Mouse (Mus musculus): ENCODE measurements at regions not wholly inside any gene's neighbourhood (a gene's known extent, or its start where the extent isn't known, plus 50 kb on each side); places are given as distances from the start of the nearest gene placed in this dataset.

- no peak for TF ChIP-seq CTCF (IDR thresholded peaks at IDR 0.05; ENCODE audit: borderline replicate concordance, extremely low read depth, insufficient read depth, insufficient read length)
- DNase-seq (ENCODE audit: low read depth) = no peak
Observed at GRCm38 (mm10) chr14:36618459-36619085, 350.0 kb downstream of the Ccser2 start.

DNA sequence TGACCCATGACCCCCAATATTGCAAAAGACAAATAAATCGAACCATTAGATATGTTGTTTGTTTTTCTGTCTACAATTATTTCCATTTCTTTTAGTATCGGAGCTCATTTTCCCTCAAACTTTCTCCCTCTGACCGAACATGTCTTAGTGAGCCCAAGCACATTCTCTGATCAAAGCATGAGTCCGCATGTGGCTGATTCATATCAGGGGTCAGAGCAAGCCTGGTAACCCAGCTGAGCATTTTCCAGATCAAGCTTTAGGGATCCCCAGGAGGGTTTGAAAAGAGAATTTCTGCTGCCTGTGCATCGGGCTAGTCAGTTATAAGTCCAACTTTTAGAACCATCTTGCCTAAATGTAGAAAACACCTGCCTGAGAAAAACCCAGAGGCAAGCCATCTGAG lies 350.6 kb downstream of the Ccser2 start:
- DNase-seq (ENCODE audit: low read depth) = no peak
- TF ChIP-seq CTCF (IDR thresholded peaks at IDR 0.05; ENCODE audit: borderline replicate concordance, extremely low read depth, insufficient read depth, insufficient read length) (no peak), POLR2A (IDR thresholded peaks at IDR 0.05; ENCODE audit: borderline replicate concordance, extremely low read depth, insufficient read depth, insufficient read length, poor library complexity, severe bottlenecking) (no peak)

- no peak for DNase-seq (ENCODE audit: low read depth)
- TF ChIP-seq CTCF (IDR thresholded peaks at IDR 0.05; ENCODE audit: borderline replicate concordance, extremely low read depth, insufficient read depth, insufficient read length) (no peak), POLR2A (IDR thresholded peaks at IDR 0.05; ENCODE audit: borderline replicate concordance, extremely low read depth, insufficient read depth, insufficient read length, poor library complexity, severe bottlenecking) (no peak)
Observed at GRCm38 (mm10) chr14:36614926-36615325, 353.7 kb downstream of the Ccser2 start.

DNA sequence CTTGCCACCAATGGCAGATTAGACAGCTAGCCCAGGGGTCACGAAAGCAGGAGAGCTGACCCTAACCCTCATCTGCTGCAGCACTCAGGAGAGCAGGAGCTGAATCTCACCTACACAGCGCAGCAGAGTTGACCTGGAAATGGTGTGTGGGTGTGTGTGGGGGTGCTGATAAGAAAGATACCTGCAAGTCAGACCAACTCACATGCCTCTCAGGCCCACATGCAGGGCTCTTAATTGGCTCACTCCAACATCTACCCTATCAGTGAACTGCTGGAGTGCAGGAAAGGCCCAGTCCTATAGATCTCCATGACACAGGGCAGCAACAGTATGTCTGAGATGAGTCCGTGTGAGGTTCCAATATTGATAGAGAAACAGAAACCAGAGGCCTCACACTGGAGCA lies 355.7 kb downstream of the Ccser2 start:
- TF ChIP-seq POLR2A (IDR thresholded peaks at IDR 0.05; ENCODE audit: borderline replicate concordance, extremely low read depth, insufficient read depth, insufficient read length, poor library complexity, severe bottlenecking) = no peak
- TF ChIP-seq CTCF (IDR thresholded peaks at IDR 0.05; ENCODE audit: borderline replicate concordance, extremely low read depth, insufficient read depth, insufficient read length) = no peak
- no peak for DNase-seq (ENCODE audit: low read depth)

DNA sequence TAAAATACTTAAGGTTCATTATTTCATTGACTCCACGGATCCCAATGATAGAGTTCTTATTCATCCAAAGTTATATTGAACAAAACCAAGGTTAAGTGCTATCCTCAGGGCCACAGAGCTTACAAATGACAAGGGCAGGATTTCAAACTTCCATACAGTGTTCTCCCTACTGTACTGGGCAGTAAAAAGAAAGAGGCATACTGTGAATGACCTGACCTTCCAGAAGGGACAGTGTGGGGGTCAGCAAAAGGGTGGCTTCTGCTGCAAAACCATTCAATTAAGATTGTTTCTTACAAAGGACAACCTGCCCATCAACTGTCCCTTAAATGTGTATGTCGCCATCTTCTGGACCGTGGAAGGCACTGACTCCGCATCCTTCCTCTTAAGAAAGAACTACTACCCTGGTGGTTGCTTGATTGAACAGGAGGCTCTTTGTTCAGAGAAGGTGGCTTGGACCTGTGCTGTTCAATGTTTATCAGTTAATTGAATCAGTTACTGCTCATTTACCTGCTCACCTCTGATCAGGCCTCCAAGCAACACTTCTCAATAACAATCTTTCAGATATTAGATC lies 384.4 kb downstream of the Ccser2 start:
- TF ChIP-seq CTCF (IDR thresholded peaks at IDR 0.05; ENCODE audit: borderline replicate concordance, extremely low read depth, insufficient read depth, insufficient read length) (peak; percentile 37; the same call in 1 of the 2 replicates), POLR2A (IDR thresholded peaks at IDR 0.05; ENCODE audit: borderline replicate concordance, extremely low read depth, insufficient read depth, insufficient read length, poor library complexity, severe bottlenecking) (no peak)
- DNase-seq (ENCODE audit: low read depth) = peak; percentile 58

DNA sequence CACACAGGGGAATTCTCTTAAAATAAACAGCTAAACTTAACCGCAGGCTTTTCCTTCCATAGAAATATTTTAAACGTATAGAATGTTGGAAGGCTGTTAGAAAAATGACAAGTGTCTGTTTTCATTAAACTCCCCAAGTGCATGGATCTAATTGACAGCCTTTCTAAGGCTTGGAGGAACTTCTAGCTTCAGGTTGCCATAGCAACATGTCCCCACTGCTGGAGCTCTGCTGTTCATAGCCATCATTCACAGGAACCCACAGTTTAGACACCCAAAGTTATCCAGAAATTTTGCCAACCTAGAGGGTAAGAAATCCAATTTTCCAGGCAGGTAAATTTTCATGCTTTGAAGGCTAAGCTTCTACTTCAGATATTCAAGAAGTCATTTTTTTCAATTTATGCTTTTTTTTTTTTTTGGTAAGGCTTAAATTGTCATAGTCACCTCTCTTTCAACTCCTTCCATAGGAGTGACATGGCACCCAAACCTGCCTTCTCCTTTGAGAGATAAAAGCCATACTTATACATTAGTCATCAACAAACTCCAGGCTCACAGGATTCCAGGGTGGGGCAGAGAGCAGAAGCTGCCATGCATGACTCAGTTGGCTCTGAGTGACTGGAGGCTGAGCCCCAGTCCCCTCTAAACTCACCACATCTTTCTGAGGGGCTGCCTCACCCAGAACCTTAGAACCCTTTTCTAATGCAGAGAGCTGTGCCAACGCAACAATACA lies 385.1 kb downstream of the Ccser2 start:
- TF ChIP-seq POLR2A (IDR thresholded peaks at IDR 0.05; ENCODE audit: borderline replicate concordance, extremely low read depth, insufficient read depth, insufficient read length, poor library complexity, severe bottlenecking) (no peak), CTCF (IDR thresholded peaks at IDR 0.05; ENCODE audit: borderline replicate concordance, extremely low read depth, insufficient read depth, insufficient read length) (no peak)
- peak; percentile 62 for DNase-seq (ENCODE audit: low read depth)

DNA sequence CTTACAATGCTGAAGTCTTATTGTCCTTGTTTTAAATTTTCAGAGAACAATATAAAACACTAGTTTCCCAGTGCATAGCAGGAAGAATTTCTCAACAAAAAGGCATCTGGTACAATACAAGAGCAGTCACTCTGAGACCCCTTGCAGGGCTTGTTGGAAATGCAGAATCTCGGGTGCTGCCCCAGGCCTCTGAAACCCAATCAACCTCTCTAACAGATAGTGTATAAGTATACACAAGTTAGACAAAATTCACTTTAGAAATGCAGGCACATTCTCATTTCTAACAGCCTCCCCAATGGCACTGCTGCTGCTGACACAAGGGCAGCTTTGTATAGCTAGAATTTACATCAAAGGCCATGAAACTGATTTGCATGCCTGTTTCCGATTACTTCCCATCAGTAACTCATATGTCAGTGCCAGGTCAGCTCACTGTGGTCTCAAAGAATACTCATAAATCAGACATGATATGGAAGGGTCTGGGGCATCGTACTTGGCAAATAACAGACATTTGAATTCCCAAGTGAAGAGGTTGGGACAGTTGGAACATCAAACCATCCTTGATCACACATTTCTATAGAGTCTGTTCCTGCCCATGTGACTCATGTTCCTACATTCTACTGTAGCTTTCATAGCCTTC lies 405.2 kb downstream of the Ccser2 start:
- TF ChIP-seq POLR2A (IDR thresholded peaks at IDR 0.05; ENCODE audit: borderline replicate concordance, extremely low read depth, insufficient read depth, insufficient read length, poor library complexity, severe bottlenecking) = no peak
- no peak for TF ChIP-seq CTCF (IDR thresholded peaks at IDR 0.05; ENCODE audit: borderline replicate concordance, extremely low read depth, insufficient read depth, insufficient read length)
- DNase-seq (ENCODE audit: low read depth) = no peak

- TF ChIP-seq CTCF (IDR thresholded peaks at IDR 0.05; ENCODE audit: borderline replicate concordance, extremely low read depth, insufficient read depth, insufficient read length) (no peak), POLR2A (IDR thresholded peaks at IDR 0.05; ENCODE audit: borderline replicate concordance, extremely low read depth, insufficient read depth, insufficient read length, poor library complexity, severe bottlenecking) (no peak)
- DNase-seq (ENCODE audit: low read depth) = no peak
Observed at GRCm38 (mm10) chr14:36537402-36537801, 431.2 kb downstream of the Ccser2 start.

DNA sequence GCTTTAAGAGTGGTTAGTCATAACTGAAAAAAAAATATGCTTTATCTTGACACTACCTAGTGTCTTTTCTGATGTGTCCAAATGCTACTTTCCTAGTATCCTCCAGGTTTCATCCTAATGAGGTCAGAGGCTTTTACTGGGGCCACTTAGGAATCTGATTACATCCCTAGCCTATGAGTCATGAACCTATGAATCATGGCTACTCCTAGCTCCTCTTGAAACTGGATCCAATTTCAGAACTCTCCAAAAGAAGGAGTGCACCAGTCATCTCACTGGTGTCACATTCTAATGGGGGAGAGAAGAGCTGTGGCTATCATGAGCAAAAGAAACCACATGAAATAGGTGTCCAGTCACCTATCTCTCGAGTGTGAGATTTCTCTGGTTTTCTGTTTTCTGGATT lies 432.6 kb downstream of the 4930474N05Rik start:
- no peak for DNase-seq (ENCODE audit: low read depth)
- TF ChIP-seq CTCF (IDR thresholded peaks at IDR 0.05; ENCODE audit: borderline replicate concordance, extremely low read depth, insufficient read depth, insufficient read length) = no peak
- no peak for TF ChIP-seq POLR2A (IDR thresholded peaks at IDR 0.05; ENCODE audit: borderline replicate concordance, extremely low read depth, insufficient read depth, insufficient read length, poor library complexity, severe bottlenecking)

DNA sequence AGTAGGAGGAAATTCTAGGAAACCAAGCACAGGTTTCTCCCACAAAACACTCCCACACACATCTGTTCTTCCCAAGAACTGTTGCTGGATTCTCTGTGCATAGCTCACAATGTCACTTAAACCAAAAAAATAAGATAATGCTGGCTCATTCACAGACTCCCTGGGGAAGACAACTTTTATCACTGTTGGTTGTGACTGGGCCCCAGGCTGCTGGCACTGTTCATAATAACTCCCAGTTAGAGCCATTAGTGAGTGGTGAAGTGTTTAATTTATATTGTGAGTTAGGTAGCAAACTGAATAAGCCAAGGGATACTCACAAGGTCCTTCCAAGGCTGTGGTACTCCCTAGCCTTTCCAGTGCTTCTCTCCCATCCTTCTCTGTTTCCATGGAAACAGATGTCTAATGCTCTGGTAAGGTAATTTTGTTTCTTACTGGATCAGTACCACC lies 430.9 kb downstream of the 4930474N05Rik start:
- no peak for TF ChIP-seq CTCF (IDR thresholded peaks at IDR 0.05; ENCODE audit: borderline replicate concordance, extremely low read depth, insufficient read depth, insufficient read length)
- TF ChIP-seq POLR2A (IDR thresholded peaks at IDR 0.05; ENCODE audit: borderline replicate concordance, extremely low read depth, insufficient read depth, insufficient read length, poor library complexity, severe bottlenecking) = no peak
- DNase-seq (ENCODE audit: low read depth) = peak; percentile 16

All from brain, embryonic 14.5 days (tissue).